Mouse (Mus musculus) inflammation-experienced regulatory T-cells, adult 6 months (primary cell): ENCODE measurements at regions not wholly inside any gene's neighbourhood (a gene's known extent, or its start where the extent isn't known, plus 50 kb on each side); places are given as distances from the start of the nearest gene placed in this dataset.

Experiments
- ATAC-seq: one replicate; pipeline ENCODE4 v1.8.0; 2017

DNA sequence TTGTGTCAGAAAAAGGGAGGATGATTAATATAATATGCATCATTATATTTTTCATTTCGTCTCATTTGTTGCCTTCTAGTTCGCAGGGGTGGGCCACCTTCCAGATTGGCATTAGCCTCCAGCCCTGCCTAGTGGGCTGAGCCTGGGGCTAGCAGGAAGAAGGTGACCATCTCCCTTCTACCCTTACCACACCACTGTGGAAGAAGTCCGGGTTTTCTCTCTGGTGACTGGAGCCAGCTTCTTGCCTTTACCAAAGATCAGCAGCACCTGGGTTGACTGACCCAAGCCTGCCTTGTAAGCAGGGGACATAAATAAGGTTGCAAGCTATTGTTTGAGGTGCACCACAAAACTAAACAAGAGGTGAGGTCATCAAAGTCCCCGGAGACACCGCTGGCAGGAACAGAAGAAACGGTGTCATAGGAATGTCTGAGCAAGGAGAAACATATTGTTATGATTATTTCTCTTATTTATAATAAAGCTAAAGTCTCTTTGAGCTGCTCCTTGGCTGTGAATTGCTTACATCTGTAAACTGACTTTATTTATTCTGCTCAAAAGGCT is 286.9 kb upstream of the Zfp703 start:
- ATAC-seq: no peak

GRCm38 (mm10) chr8:26697579-26698084 is 279.5 kb upstream of the Zfp703 start:
- no peak for ATAC-seq

GRCm38 (mm10) chr8:26698580-26698979 is 278.5 kb upstream of the Zfp703 start:
- ATAC-seq: peak; percentile 79

DNA sequence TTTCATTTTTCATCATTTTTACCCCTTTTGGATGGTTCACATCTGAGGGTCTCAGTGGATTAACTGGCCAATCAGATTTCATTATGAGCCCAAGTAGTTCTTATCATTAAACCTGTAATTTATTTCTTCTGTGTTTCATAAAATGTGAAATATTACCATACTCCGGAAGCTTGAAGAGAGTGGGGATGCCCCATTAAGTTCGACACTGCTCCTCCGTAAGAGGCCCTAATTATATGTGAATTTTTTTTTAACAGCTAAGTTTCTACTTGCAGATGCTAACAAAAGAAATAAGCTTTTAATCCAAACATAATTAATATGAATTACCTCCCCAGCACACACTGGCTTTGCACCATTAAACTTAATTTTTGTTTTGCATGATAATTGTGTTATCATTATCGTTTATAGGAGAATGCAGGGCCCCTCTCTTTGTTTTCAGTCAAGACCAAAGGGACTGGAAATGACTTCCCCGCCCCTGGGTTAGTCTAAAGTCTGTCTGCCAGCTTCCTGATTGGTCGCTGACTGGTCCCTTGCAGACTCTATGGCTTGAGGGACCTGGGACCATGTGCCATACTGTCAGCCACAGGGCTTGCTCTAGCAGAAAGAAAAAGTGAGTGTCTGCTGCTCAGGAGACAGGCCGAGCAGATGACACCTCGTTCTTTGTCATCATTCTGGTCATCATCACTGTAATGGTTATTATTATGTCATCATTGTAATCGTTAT is 270.9 kb upstream of the Zfp703 start:
- ATAC-seq: peak; percentile 81

GRCm38 (mm10) chr8:26706768-26707156 is 270.4 kb upstream of the Zfp703 start:
- ATAC-seq: no peak

DNA sequence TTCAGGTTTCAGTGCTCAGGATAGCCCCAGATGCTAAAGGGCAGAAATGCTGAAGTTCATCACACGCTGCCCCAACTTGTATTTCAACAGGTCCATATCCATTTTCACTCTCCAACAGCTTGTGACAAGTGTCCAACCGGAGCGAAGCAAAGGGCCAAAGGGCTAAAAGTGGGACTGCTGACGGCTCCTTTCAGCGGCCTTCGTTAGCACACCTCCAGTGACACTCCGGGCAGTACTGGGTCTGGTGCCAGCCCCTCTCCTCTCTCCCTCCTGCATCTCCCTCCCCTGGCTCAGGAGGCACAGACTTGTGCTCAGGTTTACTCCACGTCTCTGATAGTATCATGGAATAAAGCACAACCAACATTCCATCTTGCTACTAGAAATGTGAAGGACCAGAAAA is 263.3 kb upstream of the Zfp703 start:
- no peak for ATAC-seq

GRCm38 (mm10) chr8:26714714-26715113 is 262.4 kb upstream of the Zfp703 start:
- peak; percentile 91 for ATAC-seq

GRCm38 (mm10) chr8:26718409-26719355 is 258.4 kb upstream of the Zfp703 start:
- ATAC-seq: no peak

GRCm38 (mm10) chr8:26722766-26723165 is 254.4 kb upstream of the Zfp703 start:
- ATAC-seq: no peak

GRCm38 (mm10) chr8:26724628-26725027 is 252.5 kb upstream of the Zfp703 start:
- ATAC-seq: no peak

GRCm38 (mm10) chr8:26725521-26725920 is 251.6 kb upstream of the Zfp703 start:
- ATAC-seq: no peak

DNA sequence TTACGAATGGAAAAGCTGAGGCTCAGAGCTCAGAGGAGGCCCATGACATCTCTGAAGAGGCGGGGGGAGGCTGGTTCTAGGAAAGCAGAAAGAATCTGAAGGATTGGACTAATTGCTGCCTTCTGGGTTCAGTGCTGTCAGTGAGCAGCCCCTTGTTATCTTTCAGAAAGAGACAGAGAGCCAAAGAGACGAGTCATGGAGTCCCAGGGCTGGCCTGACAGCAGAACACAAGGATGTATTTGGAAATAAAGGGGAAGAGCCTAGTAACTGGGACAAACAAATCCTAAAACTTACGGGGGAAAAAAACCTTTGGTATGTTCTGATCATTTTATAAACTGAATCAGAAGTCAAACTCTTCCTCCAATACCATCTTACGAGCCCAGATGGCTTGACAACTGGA is 247.8 kb upstream of the Zfp703 start:
- ATAC-seq: no peak

DNA sequence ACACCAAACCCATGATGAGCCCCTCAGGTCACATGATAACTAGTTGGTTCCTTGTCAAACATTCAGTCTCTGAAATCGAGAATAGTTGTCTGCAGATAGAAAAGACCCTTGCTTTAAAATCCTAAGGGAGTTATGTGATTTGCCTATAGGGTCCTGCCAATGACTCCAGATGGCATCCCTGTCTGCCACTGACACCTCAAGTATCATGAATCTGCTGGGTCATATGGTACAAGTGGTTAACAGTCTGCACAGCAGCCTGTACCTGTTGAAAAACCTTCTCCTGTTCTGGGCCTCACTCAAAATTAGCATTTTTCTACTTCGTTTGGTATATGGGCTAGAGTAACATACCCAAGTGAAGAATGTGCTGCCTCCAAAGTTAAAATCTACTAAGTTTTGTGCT is 246.0 kb upstream of the Zfp703 start:
- ATAC-seq: no peak

DNA sequence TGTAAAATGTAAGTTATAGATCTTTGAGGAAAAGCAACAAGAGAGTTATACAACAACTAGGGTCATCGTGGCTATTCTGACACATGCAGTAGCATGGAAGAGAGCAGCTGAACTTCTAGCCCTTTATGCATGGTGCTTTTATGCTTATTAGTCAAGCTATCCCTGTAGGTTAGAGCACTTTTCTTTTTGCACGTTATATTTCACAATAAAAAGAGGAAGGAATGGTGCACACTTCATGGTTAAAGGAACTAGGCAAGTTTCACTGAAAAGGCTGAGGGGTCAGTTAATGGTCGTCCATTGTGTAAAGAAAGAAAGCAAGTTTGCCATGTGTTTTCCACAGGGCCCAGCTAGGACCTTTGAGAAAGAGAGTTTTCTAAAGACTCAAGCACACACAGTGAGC is 232.7 kb upstream of the Zfp703 start:
- ATAC-seq: no peak

GRCm38 (mm10) chr8:26746811-26747210 is 230.3 kb upstream of the Zfp703 start:
- no peak for ATAC-seq

DNA sequence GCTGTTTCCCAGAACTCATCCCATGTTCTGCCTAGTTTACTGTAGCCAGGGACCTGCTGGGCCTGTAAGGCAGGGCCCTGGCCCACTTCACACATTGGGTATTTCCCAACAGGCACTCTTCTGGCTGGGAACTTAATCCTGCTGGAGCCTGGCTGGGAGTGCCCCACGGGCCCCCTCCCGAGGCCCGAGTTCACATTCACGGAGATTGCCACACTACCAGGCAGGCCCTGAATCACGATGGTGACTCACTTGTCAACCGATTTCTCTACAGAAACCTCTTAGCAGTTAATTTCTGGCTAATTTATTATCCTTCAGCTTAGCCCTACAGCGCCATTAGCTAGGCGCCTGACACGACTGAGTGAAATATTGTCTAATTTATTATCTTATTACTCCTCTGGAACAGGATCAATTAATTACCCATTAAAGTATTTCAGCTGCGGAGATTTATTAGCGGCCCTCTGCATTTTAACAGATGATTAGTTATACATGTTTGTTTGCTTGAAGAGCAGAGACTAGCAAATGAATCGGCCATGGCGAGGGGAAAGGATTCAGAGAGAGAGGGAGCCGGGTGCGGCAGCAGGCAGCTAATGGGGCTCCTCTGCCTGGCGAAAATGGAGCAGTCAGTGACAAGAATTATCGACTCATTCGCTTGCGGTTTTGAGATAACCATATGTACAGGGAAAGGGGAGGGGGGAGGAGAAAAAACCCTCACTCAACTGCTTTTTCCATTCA is 229.7 kb upstream of the Zfp703 start:
- no peak for ATAC-seq

GRCm38 (mm10) chr8:26748161-26748971 is 228.8 kb upstream of the Zfp703 start:
- ATAC-seq: no peak

GRCm38 (mm10) chr8:26748972-26749291 is 228.2 kb upstream of the Zfp703 start:
- no peak for ATAC-seq

- no peak for ATAC-seq
Observed at GRCm38 (mm10) chr8:26750120-26750519, 227.0 kb upstream of the Zfp703 start.

- no peak for ATAC-seq
Observed at GRCm38 (mm10) chr8:26751651-26752050, 225.5 kb upstream of the Zfp703 start.

GRCm38 (mm10) chr8:26756452-26756851 is 220.7 kb upstream of the Zfp703 start:
- ATAC-seq: no peak

DNA sequence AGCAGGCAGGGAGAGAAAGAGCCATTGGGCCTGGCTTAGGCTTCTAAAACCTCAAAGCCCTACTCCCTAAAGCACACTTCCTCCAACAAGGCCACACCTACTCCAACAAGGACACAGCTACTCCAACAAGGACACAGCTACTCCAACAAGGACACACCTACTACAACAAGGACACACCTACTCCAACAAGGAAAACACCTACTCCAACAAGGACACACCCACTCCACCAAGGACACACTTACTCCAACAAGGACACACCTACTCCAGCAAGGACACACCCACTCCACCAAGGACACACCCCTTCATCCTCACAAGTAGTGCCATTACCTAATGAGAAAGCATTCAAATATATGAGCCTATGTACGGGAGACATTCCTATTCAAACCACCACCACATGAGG is 216.4 kb upstream of the Zfp703 start:
- ATAC-seq: no peak
